Mouse (Mus musculus): ENCODE measurements around the gene Cradd.

Cradd gene

GRCm38 (mm10) chr10:95244961-95245679, 78.8 kb downstream of the Cradd start:
- DNase-seq (ENCODE audit: low spot score in 2 of 2) = no peak

- DNase-seq (ENCODE audit: low spot score in 2 of 2) = no peak
Observed at GRCm38 (mm10) chr10:95239196-95240069, 84.5 kb downstream of the Cradd start.

GRCm38 (mm10) chr10:95238667-95239066, 85.3 kb downstream of the Cradd start:
- DNase-seq (ENCODE audit: low spot score in 2 of 2) = no peak

GRCm38 (mm10) chr10:95236226-95236625, 87.7 kb downstream of the Cradd start:
- no peak for DNase-seq (ENCODE audit: low spot score in 2 of 2)

- DNase-seq (ENCODE audit: low spot score in 2 of 2) = no peak
Observed at GRCm38 (mm10) chr10:95234661-95235060, 89.3 kb downstream of the Cradd start.

GRCm38 (mm10) chr10:95233044-95233443, 90.9 kb downstream of the Cradd start:
- DNase-seq (ENCODE audit: low spot score in 2 of 2) = no peak

- DNase-seq (ENCODE audit: low spot score in 2 of 2) = no peak
Observed at GRCm38 (mm10) chr10:95232554-95232953, 91.4 kb downstream of the Cradd start.

GRCm38 (mm10) chr10:95228192-95228591, 95.7 kb downstream of the Cradd start:
- no peak for DNase-seq (ENCODE audit: low spot score in 2 of 2)

- DNase-seq (ENCODE audit: low spot score in 2 of 2) = no peak
Observed at GRCm38 (mm10) chr10:95227590-95227989, 96.3 kb downstream of the Cradd start.

GRCm38 (mm10) chr10:95226772-95227171, 97.2 kb downstream of the Cradd start:
- DNase-seq (ENCODE audit: low spot score in 2 of 2) = no peak

GRCm38 (mm10) chr10:95225006-95225405, 98.9 kb downstream of the Cradd start:
- DNase-seq (ENCODE audit: low spot score in 2 of 2) = no peak

- DNase-seq (ENCODE audit: low spot score in 2 of 2) = no peak
Observed at GRCm38 (mm10) chr10:95223211-95223610, 100.7 kb downstream of the Cradd start.

GRCm38 (mm10) chr10:95221914-95222313, 102.0 kb downstream of the Cradd start:
- no peak for DNase-seq (ENCODE audit: low spot score in 2 of 2)

- no peak for DNase-seq (ENCODE audit: low spot score in 2 of 2)
Observed at GRCm38 (mm10) chr10:95220536-95220935, 103.4 kb downstream of the Cradd start.

- no peak for DNase-seq (ENCODE audit: low spot score in 2 of 2)
Observed at GRCm38 (mm10) chr10:95218683-95219060, 105.3 kb downstream of the Cradd start.

GRCm38 (mm10) chr10:95217956-95218682, 105.8 kb downstream of the Cradd start:
- no peak for DNase-seq (ENCODE audit: low spot score in 2 of 2)

GRCm38 (mm10) chr10:95215324-95215723, 108.6 kb downstream of the Cradd start:
- DNase-seq (ENCODE audit: low spot score in 2 of 2) = no peak

GRCm38 (mm10) chr10:95213820-95214219, 110.1 kb downstream of the Cradd start:
- no peak for DNase-seq (ENCODE audit: low spot score in 2 of 2)

- DNase-seq (ENCODE audit: low spot score in 2 of 2) = no peak
Observed at GRCm38 (mm10) chr10:95213311-95213710, 110.6 kb downstream of the Cradd start.

- no peak for DNase-seq (ENCODE audit: low spot score in 2 of 2)
Observed at GRCm38 (mm10) chr10:95211660-95212059, 112.3 kb downstream of the Cradd start.

- DNase-seq (ENCODE audit: low spot score in 2 of 2) = no peak
Observed at GRCm38 (mm10) chr10:95210664-95211372, 113.1 kb downstream of the Cradd start.

GRCm38 (mm10) chr10:95210167-95210566, 113.8 kb downstream of the Cradd start:
- no peak for DNase-seq (ENCODE audit: low spot score in 2 of 2)

Measured in thymus, postnatal 10 days (tissue).